Mouse (Mus musculus) CH12.LX (cell line): Measurements from ENCODE around the gene Lrrc74b. TPM values are rescaled to one million over a fixed set of nuclear protein-coding genes. Genes with fewer than 3 reads are reported as not detected.

Source experiments
- DNase-seq: peaks from one replicate; pipeline ENCODE4 v3.0.0-alpha.2; 2013; ENCODE audit errors: extremely low read depth
- H3K27ac ChIP-seq: 2 replicates; pipeline ENCODE4 v1.5.1; 2012; ENCODE audit warnings: low read depth, mild to moderate bottlenecking, control low read depth, moderate library complexity; ENCODE audit not compliant: insufficient read depth
- H3K27me3 ChIP-seq: replicated peaks from 2 replicates; pipeline ENCODE3; 2012; ENCODE audit warnings: inconsistent platforms
- H3K36me3 ChIP-seq, 2 experiments: replicated peaks in 1 of 2; 2 replicates each; pipeline versions ENCODE3 to v1.6.1; 2012; ENCODE audit warnings: inconsistent platforms in 1 of 2, low read length in 1 of 2, mild to moderate bottlenecking in 1 of 2, mixed read lengths in 1 of 2, moderate library complexity in 1 of 2; ENCODE audit not compliant: control insufficient read depth in 1 of 2, insufficient read depth in 1 of 2
- H3K4me1 ChIP-seq, 2 experiments: 2 replicates each; pipeline ENCODE4 v1.6.1; 2012; ENCODE audit warnings: inconsistent platforms in 1 of 2, moderate library complexity in 1 of 2; ENCODE audit not compliant: insufficient read depth in 2 of 2, control insufficient read depth in 1 of 2
- H3K4me2 ChIP-seq: 2 replicates; pipeline ENCODE4 v1.6.1; 2012; ENCODE audit warnings: low read depth, mild to moderate bottlenecking, control low read depth; ENCODE audit not compliant: poor library complexity, insufficient read depth, severe bottlenecking
- H3K4me3 ChIP-seq, 3 experiments: fragments of 150-350 bp in 1 of 3; sonication (generic) in 1 of 3; replicated peaks in 1 of 3; 2 replicates each; pipeline versions ENCODE3 to v1.5.1; 2011 to 2012; ENCODE audit warnings: low read depth in 2 of 3, low read length in 2 of 3, mild to moderate bottlenecking in 2 of 3, moderate library complexity in 2 of 3, control low read depth in 1 of 3, improper control_type of control experiment in 1 of 3, inconsistent platforms in 1 of 3, mixed read lengths in 1 of 3; ENCODE audit not compliant: poor library complexity in 1 of 3
- H3K79me2 ChIP-seq: replicated peaks from 2 replicates; pipeline ENCODE4 v1.6.1; 2012; ENCODE audit warnings: mild to moderate bottlenecking, moderate library complexity; ENCODE audit not compliant: control insufficient read depth, poor library complexity, insufficient read depth, severe bottlenecking; ENCODE audit errors: extremely low read depth
- H3K9ac ChIP-seq: 2 replicates; pipeline ENCODE4 v1.6.1; 2012; ENCODE audit warnings: low read depth, mild to moderate bottlenecking, control low read depth, moderate library complexity; ENCODE audit not compliant: insufficient read depth
- H3K9me3 ChIP-seq: replicated peaks from 2 replicates; pipeline ENCODE3; 2012; ENCODE audit warnings: low read length, inconsistent platforms, mixed read lengths
- CHD2 ChIP-seq: IDR thresholded peaks from 2 replicates; pipeline ENCODE4 v1.6.1; 2011; ENCODE audit warnings: low read length, improper control_type of control experiment
- CTCF ChIP-seq, 2 experiments: IDR thresholded peaks in 1 of 2; conservative IDR thresholded peaks in 1 of 2; 2 replicates each; pipeline ENCODE4 v1.5.1; 2011 to 2012; ENCODE audit warnings: low read depth in 2 of 2, low read length in 2 of 2, improper control_type of control experiment in 1 of 2, inconsistent platforms in 1 of 2, mild to moderate bottlenecking in 1 of 2, moderate library complexity in 1 of 2
- E2F4 ChIP-seq: IDR thresholded peaks from 2 replicates; pipeline ENCODE4 v1.6.1; 2011; ENCODE audit warnings: low read depth, low read length, improper control_type of control experiment; ENCODE audit not compliant: insufficient replicate concordance
- ELF1 ChIP-seq: IDR thresholded peaks from 2 replicates; pipeline ENCODE4 v1.6.1; 2014; ENCODE audit warnings: low read depth, mild to moderate bottlenecking, inconsistent platforms, low read length, improper control_type of control experiment
- HCFC1 ChIP-seq: IDR thresholded peaks from 2 replicates; pipeline ENCODE4 v1.6.1; 2012; ENCODE audit warnings: low read depth, mild to moderate bottlenecking, inconsistent platforms, low read length, improper control_type of control experiment
- IRF4 ChIP-seq: IDR thresholded peaks from 2 replicates; pipeline ENCODE4 v1.6.1; 2014; ENCODE audit warnings: low read depth, mild to moderate bottlenecking, inconsistent platforms, low read length, improper control_type of control experiment
- JUND ChIP-seq: conservative IDR thresholded peaks from 2 replicates; pipeline ENCODE4 v1.6.1; 2011; ENCODE audit warnings: low read depth, low read length, improper control_type of control experiment
- MAX ChIP-seq: IDR thresholded peaks from 2 replicates; pipeline ENCODE4 v1.6.1; 2011; ENCODE audit warnings: low read length, improper control_type of control experiment
- MEF2A ChIP-seq: IDR thresholded peaks from 2 replicates; pipeline ENCODE4 v1.6.1; 2014; ENCODE audit warnings: low read depth, mild to moderate bottlenecking, inconsistent platforms, low read length, improper control_type of control experiment, borderline replicate concordance
- MYC ChIP-seq: IDR thresholded peaks from 2 replicates; pipeline ENCODE4 v1.6.1; 2011; ENCODE audit warnings: low read depth, mild to moderate bottlenecking, improper control_type of control experiment, low read length
- NELFE ChIP-seq: IDR thresholded peaks from 2 replicates; pipeline ENCODE4 v1.6.1; 2011; ENCODE audit warnings: low read depth, low read length, improper control_type of control experiment
- NRF1 ChIP-seq: IDR thresholded peaks from 2 replicates; pipeline ENCODE4 v1.6.1; 2014; ENCODE audit warnings: low read depth, mild to moderate bottlenecking, inconsistent platforms, low read length, improper control_type of control experiment, moderate library complexity
- POLR2A ChIP-seq: IDR thresholded peaks from 2 replicates; pipeline ENCODE4 v1.6.1; 2011; ENCODE audit warnings: low read depth, mild to moderate bottlenecking, improper control_type of control experiment, low read length
- POLR2AphosphoS2 ChIP-seq: IDR thresholded peaks from 2 replicates; pipeline ENCODE4 v1.6.1; 2011; ENCODE audit warnings: low read depth, low read length, improper control_type of control experiment
- SIN3A ChIP-seq: IDR thresholded peaks from 2 replicates; pipeline ENCODE4 v1.6.1; 2012; ENCODE audit warnings: low read length, improper control_type of control experiment, inconsistent platforms
- SMC3 ChIP-seq: IDR thresholded peaks from 2 replicates; pipeline ENCODE4 v1.6.1; 2011; ENCODE audit warnings: low read depth, low read length, improper control_type of control experiment
- TCF12 ChIP-seq: IDR thresholded peaks from 2 replicates; pipeline ENCODE4 v1.6.1; 2014; ENCODE audit warnings: low read depth, mild to moderate bottlenecking, inconsistent platforms, low read length, improper control_type of control experiment
- UBTF ChIP-seq: IDR thresholded peaks from 2 replicates; pipeline ENCODE4 v1.6.1; 2012; ENCODE audit warnings: low read depth, mild to moderate bottlenecking, inconsistent platforms, low read length, improper control_type of control experiment, moderate library complexity
- USF1 ChIP-seq: IDR thresholded peaks from 2 replicates; pipeline ENCODE4 v1.6.1; 2014; ENCODE audit warnings: low read depth, mild to moderate bottlenecking, inconsistent platforms, low read length, improper control_type of control experiment
- USF2 ChIP-seq: conservative IDR thresholded peaks from 2 replicates; pipeline ENCODE4 v1.6.1; 2011; ENCODE audit warnings: low read depth, low read length, improper control_type of control experiment
- ZC3H11A ChIP-seq: IDR thresholded peaks from 2 replicates; pipeline ENCODE4 v1.6.1; 2012; ENCODE audit warnings: low read depth, mild to moderate bottlenecking, inconsistent platforms, low read length, improper control_type of control experiment
- ZKSCAN1 ChIP-seq: IDR thresholded peaks from 2 replicates; pipeline ENCODE4 v1.6.1; 2012; ENCODE audit warnings: low read depth, inconsistent platforms, low read length, improper control_type of control experiment, borderline replicate concordance
- ZMIZ1 ChIP-seq: IDR thresholded peaks from 2 replicates; pipeline ENCODE4 v1.6.1; 2012; ENCODE audit warnings: low read depth, mild to moderate bottlenecking, inconsistent platforms, low read length, improper control_type of control experiment
- ZNF384 ChIP-seq: IDR thresholded peaks from 2 replicates; pipeline ENCODE4 v1.6.1; 2012; ENCODE audit warnings: low read depth, low read length, improper control_type of control experiment, inconsistent platforms
- dilution Hi-C: fragments of 300-500 bp; cut with MboI; formaldehyde crosslinking; loops from 2 replicates; pipeline ENCODE4 v1.14.3; 2020; ENCODE audit warnings: low sequenced_read_pairs; ENCODE audit not compliant: extremely low pct_unique_long_range_greater_than_20kb, extremely low pct_ligation_motif_present
- in situ Hi-C: fragments of 300-500 bp; cut with MboI; formaldehyde crosslinking; loops from 3 replicates; pipeline ENCODE4 v1.14.3; 2019; ENCODE audit warnings: low sequenced_read_pairs, low pct_ligation_motif_present, low pct_unique_long_range_greater_than_20kb, mixed read lengths
- polyA plus RNA-seq: library from polyadenylated mRNA; unstranded; fragments of >175 nt; gene quantifications from 2 replicates; pipeline ENCODE4 v1.2.1, GENCODE M21; 2012; ENCODE audit warnings: low read depth; ENCODE audit not compliant: insufficient read length
- total RNA-seq, 2 experiments: library from RNA; depleted of rRNA; stranded (reverse); fragments of 300-350 nt in 1 of 2; fragments of >200 nt in 1 of 2; gene quantifications; 2 replicates each; pipeline ENCODE4 v1.2.3; 2012 to 2014

Gene Lrrc74b
- total and polyA plus RNA-seq, 3 experiments = 0.17 TPM; not detected in 2

DNA sequence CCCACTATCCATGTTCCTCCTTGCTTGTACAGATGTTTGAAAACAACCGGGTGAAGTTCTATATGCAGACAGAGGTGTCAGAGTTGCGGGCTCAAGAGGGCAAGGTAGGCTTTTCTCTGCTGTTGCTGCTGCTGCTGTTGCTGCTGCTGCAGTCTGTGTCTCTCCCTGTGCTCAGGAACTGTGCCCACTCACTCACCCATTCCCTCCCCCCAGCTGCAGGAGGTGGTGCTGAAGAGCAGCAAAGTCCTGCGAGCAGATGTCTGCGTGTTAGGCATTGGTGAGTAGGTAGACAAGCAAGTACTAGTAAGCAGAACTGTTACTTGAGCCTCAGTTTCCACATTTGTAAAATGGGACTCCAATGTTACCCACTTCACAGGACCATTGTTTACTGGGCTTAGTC, 58.4 kb downstream of the Lrrc74b start:
- Histone ChIP-seq H3K4me2 (no peak overlapping the region), H3K9me3 (no peaks in the 10 kb centered on the region), H3K4me3 (no peak overlapping the region), H3K27ac (no peak overlapping the region), H3K9ac (no peak overlapping the region), H3K27me3 (peaks cover 82% of the 10 kb centered on the region), H3K36me3 (no peaks in the 10 kb centered on the region), H3K4me1 (peaks cover 0 to 5% of the 10 kb centered on the region in 2 experiments; a peak in 2 of 4 replicates), H3K79me2 (no peaks in the 10 kb centered on the region)
- dilution Hi-C loops = no loop called here
- in situ Hi-C loops = no loop called here
- TF ChIP-seq MAX = no peak
- no peak for TF ChIP-seq POLR2A
- TF ChIP-seq POLR2AphosphoS2 = no peak
- no peak for TF ChIP-seq CHD2
- TF ChIP-seq E2F4 = no peak
- no peak for TF ChIP-seq ELF1
- no peak for TF ChIP-seq CTCF (conservative IDR thresholded peaks at IDR 0.05 in 1 of 2, IDR thresholded peaks at IDR 0.05 in 1 of 2; ENCODE audit: low read depth in 2 of 2, low read length in 2 of 2)
- TF ChIP-seq ZMIZ1 = no peak
- TF ChIP-seq MYC = no peak
- no peak for TF ChIP-seq SMC3
- TF ChIP-seq USF2 = no peak
- no peak for TF ChIP-seq ZNF384
- no peak for TF ChIP-seq UBTF
- TF ChIP-seq USF1 = no peak
- TF ChIP-seq HCFC1 = no peak
- no peak for TF ChIP-seq TCF12
- no peak for TF ChIP-seq SIN3A
- no peak for DNase-seq

DNA sequence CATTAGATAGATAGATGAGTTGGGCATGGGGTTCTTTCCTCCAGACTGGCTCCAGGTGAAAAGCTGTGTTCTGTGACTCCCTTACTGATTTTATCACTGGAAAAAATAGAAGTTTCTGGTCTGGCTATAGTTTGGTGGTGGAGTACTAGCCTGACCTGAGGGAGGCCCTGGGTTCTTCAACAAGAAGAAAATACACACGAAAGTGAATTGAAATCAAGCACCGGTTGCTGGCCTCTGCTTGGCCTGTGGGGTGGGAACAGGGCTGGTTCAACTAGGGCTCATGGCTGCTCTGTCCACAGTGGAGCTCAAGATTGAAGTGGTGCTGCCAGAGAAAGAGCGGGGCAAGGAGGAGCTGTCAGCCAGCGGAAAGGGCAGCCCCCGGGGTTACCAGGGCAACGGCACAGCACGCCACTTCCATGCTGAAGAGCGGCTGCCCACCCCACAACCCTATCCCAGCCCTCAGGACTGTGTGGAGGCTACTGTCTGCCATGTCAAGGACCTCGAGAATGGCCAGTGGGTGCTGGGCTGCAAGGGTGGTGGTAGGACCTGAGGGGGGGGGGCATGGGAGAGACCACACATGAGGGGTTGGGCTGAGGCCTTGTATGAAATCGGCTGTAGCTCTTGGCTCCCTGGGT, 61.7 kb downstream of the Lrrc74b start:
- Histone ChIP-seq H3K4me1 (0 out of 4 replicates have a peak, but pooled peaks cover 0 to 3% of the 10 kb centered on the region in 2 experiments), H3K9me3 (no peaks in the 10 kb centered on the region), H3K27ac (no peak overlapping the region), H3K9ac (no peak overlapping the region), H3K36me3 (no peaks in the 10 kb centered on the region), H3K4me3 (no peak overlapping the region), H3K4me2 (no peak overlapping the region), H3K79me2 (no peaks in the 10 kb centered on the region), H3K27me3 (peaks cover 81% of the 10 kb centered on the region)
- dilution Hi-C loops (no loop called here), in situ Hi-C loops (no loop called here)
- no peak for DNase-seq
- TF ChIP-seq MEF2A (no peak), ZC3H11A (no peak), UBTF (no peak), USF2 (no peak), NELFE (no peak), ZKSCAN1 (no peak), IRF4 (no peak), CHD2 (no peak), NRF1 (no peak), POLR2AphosphoS2 (no peak), CTCF (conservative IDR thresholded peaks at IDR 0.05 in 1 of 2, IDR thresholded peaks at IDR 0.05 in 1 of 2; ENCODE audit: low read depth in 2 of 2, low read length in 2 of 2) (no peak), E2F4 (no peak), POLR2A (no peak), JUND (no peak)
